Mouse (Mus musculus): ENCODE data around the gene Ska3. TPM values are rescaled to one million over a fixed set of nuclear protein-coding genes. Genes with fewer than 3 reads are reported as not detected.
A peak's percentile ranks its signal among the peaks of the same experiment; 100 is the strongest.
"Not testable (repeated sequence)": the region's sequence is repeated elsewhere in the genome, so short reads cannot be mapped to it uniquely, and the experiment has no call there.

Gene Ska3
- polyA plus RNA-seq, 1 experiment from 2014 or later = 34.3 TPM

- Histone ChIP-seq H3K36me3 (ENCODE audit: control insufficient read depth, insufficient read depth, low read length) (peaks cover 3% of the 10 kb centered on the region; the same call in 1 of the 2 replicates), H3K27ac (ENCODE audit: low read depth, low read length) (no peak overlapping the region), H3K4me1 (ENCODE audit: control insufficient read depth, insufficient read depth, low read length) (no peaks in the 10 kb centered on the region), H3K9ac (ENCODE audit: low read depth, low read length) (no peak overlapping the region), H3K4me3 (ENCODE audit: low read depth, low read length) (no peak overlapping the region), H3K27me3 (ENCODE audit: control insufficient read depth, insufficient read depth, low read length) (no peaks in the 10 kb centered on the region), H3K9me3 (replicated peaks; ENCODE audit: control insufficient read depth, low read length) (no peaks in the 10 kb centered on the region), H3K4me2 (no peak overlapping the region)
- 80% methylated on average over 2 of the region's 2 CpGs for WGBS (ENCODE audit: insufficient replicate concordance)
- ATAC-seq (replicated peaks; ENCODE audit: insufficient number of reproducible peaks, low FRiP score, low TSS enrichment) = no peak
Observed at GRCm38 (mm10) chr14:57852961-57853360, 27.0 kb upstream of the Ska3 start.

GRCm38 (mm10) chr14:57850330-57850729 lies 24.3 kb upstream of the Ska3 start:
- Histone ChIP-seq H3K4me2 (no peak overlapping the region), H3K4me3 (ENCODE audit: low read depth, low read length) (no peak overlapping the region), H3K36me3 (ENCODE audit: control insufficient read depth, insufficient read depth, low read length) (no peaks in the 10 kb centered on the region), H3K27me3 (ENCODE audit: control insufficient read depth, insufficient read depth, low read length) (no peaks in the 10 kb centered on the region), H3K27ac (ENCODE audit: low read depth, low read length) (no peak overlapping the region), H3K9me3 (replicated peaks; ENCODE audit: control insufficient read depth, low read length) (no peaks in the 10 kb centered on the region), H3K9ac (ENCODE audit: low read depth, low read length) (no peak overlapping the region), H3K4me1 (ENCODE audit: control insufficient read depth, insufficient read depth, low read length) (no peaks in the 10 kb centered on the region)
- WGBS (ENCODE audit: insufficient replicate concordance) = 81% methylated on average over 3 of the region's 3 CpGs
- no peak for ATAC-seq (replicated peaks; ENCODE audit: insufficient number of reproducible peaks, low FRiP score, low TSS enrichment)

GRCm38 (mm10) chr14:57848646-57849045 lies 22.7 kb upstream of the Ska3 start:
- H3K9ac ChIP-seq (ENCODE audit: low read depth, low read length) = no peak overlapping the region
- 86% methylated on average over 2 of the region's 2 CpGs for whole genome bisulfite sequencing (ENCODE audit: insufficient replicate concordance)
- H3K36me3 ChIP-seq (ENCODE audit: control insufficient read depth, insufficient read depth, low read length) = peaks cover 3% of the 10 kb centered on the region; the same call in 1 of the 2 replicates
- ATAC-seq (replicated peaks; ENCODE audit: insufficient number of reproducible peaks, low FRiP score, low TSS enrichment) = no peak
- H3K27ac ChIP-seq (ENCODE audit: low read depth, low read length) = no peak overlapping the region
- no peak overlapping the region for H3K4me2 ChIP-seq
- no peak overlapping the region for H3K4me3 ChIP-seq (ENCODE audit: low read depth, low read length)
- no peaks in the 10 kb centered on the region for H3K4me1 ChIP-seq (ENCODE audit: control insufficient read depth, insufficient read depth, low read length)
- H3K27me3 ChIP-seq (ENCODE audit: control insufficient read depth, insufficient read depth, low read length) = no peaks in the 10 kb centered on the region
- H3K9me3 ChIP-seq (replicated peaks; ENCODE audit: control insufficient read depth, low read length) = no peaks in the 10 kb centered on the region

- H3K4me1 ChIP-seq (ENCODE audit: control insufficient read depth, insufficient read depth, low read length); H3K27ac ChIP-seq (ENCODE audit: low read depth, low read length); H3K36me3 ChIP-seq (ENCODE audit: control insufficient read depth, insufficient read depth, low read length); H3K4me2 ChIP-seq; H3K9me3 ChIP-seq (replicated peaks; ENCODE audit: control insufficient read depth, low read length); H3K9ac ChIP-seq (ENCODE audit: low read depth, low read length); H3K4me3 ChIP-seq (ENCODE audit: low read depth, low read length); ATAC-seq (replicated peaks; ENCODE audit: insufficient number of reproducible peaks, low FRiP score, low TSS enrichment); H3K27me3 ChIP-seq (ENCODE audit: control insufficient read depth, insufficient read depth, low read length): not testable (repeated sequence)
- WGBS (ENCODE audit: insufficient replicate concordance) = 79% methylated on average over 5 of the region's 5 CpGs
Observed at GRCm38 (mm10) chr14:57848061-57848460, 22.1 kb upstream of the Ska3 start.

GRCm38 (mm10) chr14:57844535-57844934 lies 18.6 kb upstream of the Ska3 start:
- H3K36me3 ChIP-seq (ENCODE audit: control insufficient read depth, insufficient read depth, low read length) = peaks cover 3% of the 10 kb centered on the region; the same call in 1 of the 2 replicates
- 84% methylated on average over 3 of the region's 3 CpGs for WGBS (ENCODE audit: insufficient replicate concordance)
- ATAC-seq (replicated peaks; ENCODE audit: insufficient number of reproducible peaks, low FRiP score, low TSS enrichment) = no peak
- H3K4me2 ChIP-seq = no peak overlapping the region
- H3K4me1 ChIP-seq (ENCODE audit: control insufficient read depth, insufficient read depth, low read length) = no peaks in the 10 kb centered on the region
- H3K9me3 ChIP-seq (replicated peaks; ENCODE audit: control insufficient read depth, low read length) = no peaks in the 10 kb centered on the region
- H3K27me3 ChIP-seq (ENCODE audit: control insufficient read depth, insufficient read depth, low read length) = no peaks in the 10 kb centered on the region
- no peak overlapping the region for H3K9ac ChIP-seq (ENCODE audit: low read depth, low read length)
- no peak overlapping the region for H3K27ac ChIP-seq (ENCODE audit: low read depth, low read length)
- no peak overlapping the region for H3K4me3 ChIP-seq (ENCODE audit: low read depth, low read length)

GRCm38 (mm10) chr14:57835157-57835556 lies 9.2 kb upstream of the Ska3 start:
- Histone ChIP-seq H3K4me3 (ENCODE audit: low read depth, low read length) (no peak overlapping the region), H3K27me3 (ENCODE audit: control insufficient read depth, insufficient read depth, low read length) (no peaks in the 10 kb centered on the region), H3K9me3 (replicated peaks; ENCODE audit: control insufficient read depth, low read length) (no peaks in the 10 kb centered on the region), H3K4me1 (ENCODE audit: control insufficient read depth, insufficient read depth, low read length) (no peaks in the 10 kb centered on the region), H3K9ac (ENCODE audit: low read depth, low read length) (no peak overlapping the region), H3K27ac (ENCODE audit: low read depth, low read length) (no peak overlapping the region), H3K4me2 (no peak overlapping the region), H3K36me3 (ENCODE audit: control insufficient read depth, insufficient read depth, low read length) (peaks cover 6% of the 10 kb centered on the region)
- ATAC-seq (replicated peaks; ENCODE audit: insufficient number of reproducible peaks, low FRiP score, low TSS enrichment) = no peak
- WGBS (ENCODE audit: insufficient replicate concordance) = 79% methylated on average over 10 of the region's 10 CpGs

GRCm38 (mm10) chr14:57833526-57833925 lies 7.5 kb upstream of the Ska3 start:
- Histone ChIP-seq H3K4me3 (ENCODE audit: low read depth, low read length) (no peak overlapping the region), H3K9ac (ENCODE audit: low read depth, low read length) (no peak overlapping the region), H3K4me2 (no peak overlapping the region), H3K27me3 (ENCODE audit: control insufficient read depth, insufficient read depth, low read length) (no peaks in the 10 kb centered on the region), H3K4me1 (ENCODE audit: control insufficient read depth, insufficient read depth, low read length) (no peaks in the 10 kb centered on the region), H3K9me3 (replicated peaks; ENCODE audit: control insufficient read depth, low read length) (no peaks in the 10 kb centered on the region), H3K36me3 (ENCODE audit: control insufficient read depth, insufficient read depth, low read length) (peaks cover 3% of the 10 kb centered on the region; the same call in 1 of the 2 replicates), H3K27ac (ENCODE audit: low read depth, low read length) (no peak overlapping the region)
- ATAC-seq (replicated peaks; ENCODE audit: insufficient number of reproducible peaks, low FRiP score, low TSS enrichment) = no peak
- WGBS (ENCODE audit: insufficient replicate concordance) = 92% methylated on average over 2 of the region's 2 CpGs

- H3K27ac ChIP-seq (ENCODE audit: low read depth, low read length) = no peak overlapping the region
- 64% methylated on average over 1 of the region's 1 CpGs for WGBS (ENCODE audit: insufficient replicate concordance)
- no peaks in the 10 kb centered on the region for H3K27me3 ChIP-seq (ENCODE audit: control insufficient read depth, insufficient read depth, low read length)
- no peaks in the 10 kb centered on the region for H3K9me3 ChIP-seq (replicated peaks; ENCODE audit: control insufficient read depth, low read length)
- H3K4me3 ChIP-seq (ENCODE audit: low read depth, low read length) = peak overlapping the region; percentile 87
- H3K4me1 ChIP-seq (ENCODE audit: control insufficient read depth, insufficient read depth, low read length) = peaks cover 8% of the 10 kb centered on the region
- ATAC-seq (replicated peaks; ENCODE audit: insufficient number of reproducible peaks, low FRiP score, low TSS enrichment) = no peak
- H3K36me3 ChIP-seq (ENCODE audit: control insufficient read depth, insufficient read depth, low read length) = no peaks in the 10 kb centered on the region
- peak overlapping the region; percentile 78 for H3K4me2 ChIP-seq
- peak overlapping the region; percentile 92 for H3K9ac ChIP-seq (ENCODE audit: low read depth, low read length)
Observed at GRCm38 (mm10) chr14:57827284-57827683, 1.3 kb upstream of the Ska3 start.

GRCm38 (mm10) chr14:57820839-57821238 lies 5.1 kb downstream of the Ska3 start:
- H3K4me3 ChIP-seq (ENCODE audit: low read depth, low read length) = no peak overlapping the region
- peaks cover 11% of the 10 kb centered on the region for H3K36me3 ChIP-seq (ENCODE audit: control insufficient read depth, insufficient read depth, low read length)
- H3K4me2 ChIP-seq = no peak overlapping the region
- no peak for ATAC-seq (replicated peaks; ENCODE audit: insufficient number of reproducible peaks, low FRiP score, low TSS enrichment)
- no peak overlapping the region for H3K27ac ChIP-seq (ENCODE audit: low read depth, low read length)
- no peaks in the 10 kb centered on the region for H3K27me3 ChIP-seq (ENCODE audit: control insufficient read depth, insufficient read depth, low read length)
- H3K9me3 ChIP-seq (replicated peaks; ENCODE audit: control insufficient read depth, low read length) = no peaks in the 10 kb centered on the region
- H3K4me1 ChIP-seq (ENCODE audit: control insufficient read depth, insufficient read depth, low read length) = no peaks in the 10 kb centered on the region
- no peak overlapping the region for H3K9ac ChIP-seq (ENCODE audit: low read depth, low read length)
- WGBS (ENCODE audit: insufficient replicate concordance) = 48% methylated on average over 4 of the region's 4 CpGs

Data from heart, embryonic 11.5 days (tissue).